Mouse (Mus musculus) intestine, embryonic 16.5 days (tissue): ENCODE data around the gene Padi2. TPM values are rescaled to one million over a fixed set of nuclear protein-coding genes. Genes with fewer than 3 reads are reported as not detected.

Experiments
- ATAC-seq: fragments of 200-750 bp; cut with Nextera tagmentation; 2 replicates; pipeline ENCODE4 v1.8.0; 2017; ENCODE audit warnings: moderate TSS enrichment, moderate library complexity
- H3K27ac ChIP-seq: fragments of 300-500 bp; sonication (generic); 2 replicates; pipeline ENCODE4 v1.5.1; 2014; ENCODE audit warnings: mild to moderate bottlenecking, low read length
- H3K27me3 ChIP-seq: fragments of 300-500 bp; sonication (generic); replicated peaks from 2 replicates; pipeline ENCODE4 v1.6.1; 2014; ENCODE audit warnings: low read length, control low read depth, mixed read lengths; ENCODE audit not compliant: control insufficient read depth, insufficient read depth
- H3K36me3 ChIP-seq: fragments of 300-500 bp; sonication (generic); 2 replicates; pipeline ENCODE4 v1.6.1; 2014; ENCODE audit warnings: low read length, control low read depth; ENCODE audit not compliant: control insufficient read depth, insufficient read depth
- H3K4me1 ChIP-seq: fragments of 300-500 bp; sonication (generic); 2 replicates; pipeline ENCODE4 v1.6.1; 2014; ENCODE audit warnings: low read length, control low read depth, mixed read lengths; ENCODE audit not compliant: control insufficient read depth, insufficient read depth
- H3K4me2 ChIP-seq: fragments of 300-500 bp; sonication (generic); 2 replicates; pipeline ENCODE4 v1.6.1; 2014; ENCODE audit warnings: low read depth, low read length, control low read depth
- H3K4me3 ChIP-seq: fragments of 300-500 bp; sonication (generic); 2 replicates; pipeline ENCODE4 v1.5.1; 2014; ENCODE audit warnings: mild to moderate bottlenecking, low read length
- H3K9ac ChIP-seq: fragments of 300-500 bp; sonication (generic); 2 replicates; pipeline ENCODE4 v1.6.1; 2014; ENCODE audit warnings: low read depth, low read length
- H3K9me3 ChIP-seq: fragments of 300-500 bp; sonication (generic); 2 replicates; pipeline ENCODE4 v1.6.1; 2016; ENCODE audit warnings: low read length, control low read depth; ENCODE audit not compliant: control insufficient read depth
- WGBS: fragments of 180-500 bp; shearing (Covaris S2); extraction: QIAGEN DNeasy Blood & Tissue Kit; methylation state at CpG from one replicate; pipeline ENCODE4 v1.1.7; 2014; 5-methylcytosine and 5-hydroxymethylcytosine counted together
- polyA plus RNA-seq: library from polyadenylated mRNA; unstranded; fragments of >200 nt; fragmentation: Nextera tagmentation; extraction: Ambion mirVana; gene quantifications from 2 replicates; pipeline ENCODE4 v1.2.1, GENCODE M21; 2015

Gene Padi2
- polyA plus RNA-seq, 1 experiment from 2014 or later, result 3.0 TPM

DNA sequence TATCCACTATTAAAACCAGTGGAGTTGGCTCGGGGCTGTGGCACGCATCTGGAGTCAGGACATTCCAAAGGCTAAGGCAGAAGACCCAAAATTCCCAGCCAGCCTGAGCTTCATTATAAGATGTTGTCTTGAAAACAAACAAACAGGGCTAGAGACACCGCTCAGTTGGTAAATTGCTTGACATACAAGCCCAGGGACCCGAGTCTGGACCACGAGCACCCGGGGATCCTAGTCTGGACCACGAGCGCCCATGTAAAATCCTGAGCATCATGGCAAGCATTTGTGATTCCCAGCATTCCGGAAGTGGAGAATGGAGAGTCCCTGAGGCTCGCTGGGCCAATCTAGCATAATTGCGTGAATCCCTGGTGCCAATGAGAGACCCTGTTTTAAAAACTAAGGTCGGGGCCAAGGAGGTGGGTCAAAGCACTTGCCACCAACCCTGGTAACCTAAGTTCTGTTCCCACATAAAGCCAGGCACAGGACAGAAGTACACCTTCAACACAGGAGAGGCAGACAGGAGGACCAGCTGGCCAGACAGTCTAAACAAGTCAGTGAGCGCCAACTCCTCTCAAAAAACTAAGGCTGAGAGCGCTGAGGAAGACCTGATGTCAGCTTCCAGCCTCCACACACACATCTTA is 14.5 kb upstream of the Padi2 start:
- no peak for ATAC-seq

GRCm38 (mm10) chr4:140892163-140892530 is 14.0 kb upstream of the Padi2 start:
- H3K9me3 ChIP-seq, result no peaks in the 10 kb centered on the region
- no peak overlapping the region for H3K4me2 ChIP-seq
- no peak overlapping the region for H3K4me3 ChIP-seq
- no peaks in the 10 kb centered on the region for H3K27me3 ChIP-seq
- no peaks in the 10 kb centered on the region for H3K4me1 ChIP-seq
- ATAC-seq, result no peak
- 60% methylated on average over 1 of the region's 1 CpGs for WGBS
- no peak overlapping the region for H3K9ac ChIP-seq
- no peaks in the 10 kb centered on the region for H3K36me3 ChIP-seq
- H3K27ac ChIP-seq, result no peak overlapping the region

More for the DNA sequence above, 14.5 kb upstream of the Padi2 start:
- Histone ChIP-seq H3K4me2 (no peak overlapping the region), H3K9ac (no peak overlapping the region), H3K4me1 (no peaks in the 10 kb centered on the region), H3K4me3 (no peak overlapping the region), H3K27ac (no peak overlapping the region), H3K27me3 (no peaks in the 10 kb centered on the region), H3K36me3 (no peaks in the 10 kb centered on the region), H3K9me3 (no peaks in the 10 kb centered on the region)
- WGBS, result 94% methylated on average over 14 of the region's 14 CpGs

DNA sequence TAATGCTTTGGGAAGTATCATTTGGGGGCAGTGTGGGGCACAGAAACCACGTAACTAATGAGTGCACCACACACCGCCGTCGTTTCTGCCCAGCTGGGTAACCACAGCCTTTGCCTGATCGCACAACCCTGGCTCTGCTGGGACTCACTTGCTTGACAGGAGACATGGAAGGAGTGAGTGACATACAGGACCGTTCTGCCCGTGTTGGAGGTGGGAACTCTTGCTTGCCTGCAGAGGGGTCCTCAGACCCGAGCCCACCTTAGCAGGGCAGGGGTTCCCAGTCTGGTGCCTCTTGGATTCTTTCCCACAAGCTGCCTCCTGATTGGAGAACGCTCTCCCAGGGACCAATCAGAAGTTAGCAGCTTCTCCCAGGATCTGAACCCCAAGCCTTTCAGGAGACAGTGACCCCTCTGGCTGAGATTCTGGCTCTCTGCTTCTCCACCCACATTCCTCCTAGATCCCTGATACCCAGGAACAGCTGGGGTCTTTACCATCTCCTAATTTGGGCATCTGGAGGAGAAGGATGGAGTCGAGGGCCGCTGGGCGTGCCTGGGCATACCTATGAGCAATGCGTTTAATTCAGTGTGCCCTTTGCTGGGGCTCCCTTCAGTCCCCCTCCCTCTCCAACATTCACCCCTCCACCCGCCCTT is 1.2 kb upstream of the Padi2 start:
- Histone ChIP-seq H3K27me3 (peaks cover 5% of the 10 kb centered on the region; the same call in 1 of the 2 replicates), H3K9me3 (no peaks in the 10 kb centered on the region), H3K27ac (no peak overlapping the region), H3K9ac (no peak overlapping the region), H3K4me1 (peaks cover 3% of the 10 kb centered on the region; the same call in 1 of the 2 replicates), H3K4me3 (no peak overlapping the region), H3K36me3 (no peaks in the 10 kb centered on the region), H3K4me2 (no peak overlapping the region)
- no peak for ATAC-seq
- WGBS, result 57% methylated on average over 14 of the region's 14 CpGs

DNA sequence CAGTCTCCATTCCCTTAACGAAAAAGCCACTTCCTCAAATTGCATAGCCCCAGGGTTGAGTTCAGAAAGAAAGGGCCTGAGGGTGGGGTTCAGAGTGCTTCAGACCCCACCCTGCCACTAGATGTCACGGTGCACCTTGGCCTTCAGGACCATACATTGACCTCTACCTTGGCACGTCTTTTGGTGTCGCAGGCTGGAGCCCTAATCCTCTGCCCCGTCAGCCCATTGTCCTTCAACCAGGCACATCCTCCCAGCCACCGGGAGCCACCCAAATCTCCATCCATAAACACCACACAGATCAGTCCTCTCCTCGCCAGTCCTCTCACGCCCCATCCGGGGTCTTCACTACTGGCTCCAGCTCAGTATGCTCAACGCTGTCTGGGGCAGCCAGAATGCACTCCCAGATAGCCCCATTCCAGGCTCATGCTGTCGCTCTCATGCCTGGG is 695 bp upstream of the Padi2 start:
- peak overlapping the region; percentile 58 for H3K9ac ChIP-seq
- ATAC-seq, result no peak
- 17% methylated on average over 11 of the region's 11 CpGs for WGBS
- H3K9me3 ChIP-seq, result no peaks in the 10 kb centered on the region
- H3K36me3 ChIP-seq, result no peaks in the 10 kb centered on the region
- no peak overlapping the region for H3K27ac ChIP-seq
- H3K4me1 ChIP-seq, result peaks cover 3% of the 10 kb centered on the region; the same call in 1 of the 2 replicates
- H3K4me2 ChIP-seq, result peak overlapping the region; percentile 70
- peak overlapping the region; percentile 50; the same call in 1 of the 2 replicates for H3K4me3 ChIP-seq
- H3K27me3 ChIP-seq, result peaks cover 5% of the 10 kb centered on the region; the same call in 1 of the 2 replicates

DNA sequence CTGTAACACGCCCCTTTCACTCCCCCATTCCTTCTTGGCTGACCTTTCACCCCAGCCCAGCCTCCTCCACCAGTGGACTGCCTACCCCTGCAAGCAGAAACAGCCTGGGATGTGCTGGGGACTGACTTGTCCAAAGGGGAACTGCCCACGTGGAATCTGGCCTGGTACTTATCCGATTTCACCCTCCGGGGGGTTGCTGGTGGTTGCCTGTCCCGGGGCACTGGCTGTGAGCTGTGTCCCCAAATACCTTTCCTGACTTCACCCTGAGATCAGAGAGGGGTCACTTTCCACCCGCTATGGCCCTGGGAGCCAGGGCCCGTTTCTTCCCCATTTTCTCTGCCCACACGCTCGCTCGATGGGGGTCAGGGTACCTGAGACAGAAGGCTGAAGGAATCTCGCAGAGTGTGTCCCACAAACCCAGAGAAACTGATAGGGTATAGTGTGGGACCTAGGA is 710 bp downstream of the Padi2 start:
- H3K4me3 ChIP-seq, result no peak overlapping the region
- 63% methylated on average over 11 of the region's 11 CpGs for WGBS
- no peak overlapping the region for H3K27ac ChIP-seq
- H3K9me3 ChIP-seq, result no peaks in the 10 kb centered on the region
- H3K4me2 ChIP-seq, result no peak overlapping the region
- peaks cover 5% of the 10 kb centered on the region; the same call in 1 of the 2 replicates for H3K27me3 ChIP-seq
- no peak for ATAC-seq
- peaks cover 3% of the 10 kb centered on the region; the same call in 1 of the 2 replicates for H3K4me1 ChIP-seq
- H3K36me3 ChIP-seq, result no peaks in the 10 kb centered on the region
- no peak overlapping the region for H3K9ac ChIP-seq

GRCm38 (mm10) chr4:140907306-140908024 is 1.3 kb downstream of the Padi2 start:
- H3K9ac ChIP-seq, result no peak overlapping the region
- H3K4me1 ChIP-seq, result peaks cover 3% of the 10 kb centered on the region; the same call in 1 of the 2 replicates
- H3K4me2 ChIP-seq, result no peak overlapping the region
- H3K4me3 ChIP-seq, result no peak overlapping the region
- no peaks in the 10 kb centered on the region for H3K9me3 ChIP-seq
- H3K27me3 ChIP-seq, result peaks cover 5% of the 10 kb centered on the region; the same call in 1 of the 2 replicates
- no peak overlapping the region for H3K27ac ChIP-seq
- H3K36me3 ChIP-seq, result no peaks in the 10 kb centered on the region
- ATAC-seq, result no peak
- WGBS, result 65% methylated on average over 12 of the region's 12 CpGs

DNA sequence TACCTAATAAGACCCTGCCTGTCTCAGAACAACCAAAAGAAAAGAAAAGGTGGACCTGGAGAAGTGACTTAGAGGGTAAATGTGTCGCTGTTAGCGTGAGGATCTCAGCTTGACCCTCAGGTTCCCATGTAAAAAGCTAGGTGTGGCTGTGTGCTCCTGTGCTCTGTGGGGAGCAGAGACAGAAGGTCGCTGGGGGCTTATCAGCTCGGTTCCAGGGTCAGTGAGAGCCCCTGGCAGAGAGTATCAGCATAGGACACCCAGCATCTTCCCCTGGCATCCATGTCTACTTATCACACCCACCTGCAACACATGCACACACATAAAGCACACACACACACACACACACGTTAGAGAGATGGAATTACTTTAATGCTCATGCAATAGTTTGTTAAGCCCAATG is 2.5 kb downstream of the Padi2 start:
- WGBS, result 69% methylated on average over 5 of the region's 5 CpGs
- H3K36me3 ChIP-seq, result no peaks in the 10 kb centered on the region
- no peak overlapping the region for H3K4me3 ChIP-seq
- H3K9ac ChIP-seq, result no peak overlapping the region
- H3K4me2 ChIP-seq, result no peak overlapping the region
- no peaks in the 10 kb centered on the region for H3K9me3 ChIP-seq
- peaks cover 3% of the 10 kb centered on the region; the same call in 1 of the 2 replicates for H3K4me1 ChIP-seq
- peaks cover 3% of the 10 kb centered on the region; the same call in 1 of the 2 replicates for H3K27me3 ChIP-seq
- no peak overlapping the region for H3K27ac ChIP-seq
- ATAC-seq, result no peak

- Histone ChIP-seq H3K9ac (no peak overlapping the region), H3K4me1 (peaks cover 3% of the 10 kb centered on the region; the same call in 1 of the 2 replicates), H3K36me3 (no peaks in the 10 kb centered on the region), H3K9me3 (no peaks in the 10 kb centered on the region), H3K27me3 (peaks cover 3% of the 10 kb centered on the region; the same call in 1 of the 2 replicates), H3K27ac (no peak overlapping the region), H3K4me2 (no peak overlapping the region), H3K4me3 (no peak overlapping the region)
- WGBS, result 79% methylated on average over 4 of the region's 4 CpGs
- no peak for ATAC-seq
Measured at GRCm38 (mm10) chr4:140909536-140909935, 3.4 kb downstream of the Padi2 start.
